Mouse (Mus musculus): ENCODE data around the gene Lif.

GRCm38 (mm10) chr11:4261969-4262368, 4.6 kb downstream of the Lif start:
- TF ChIP-seq CTCF (IDR thresholded peaks at IDR 0.05; ENCODE audit: low read depth, low read length) (no peak), GATA1 (IDR thresholded peaks at IDR 0.05; ENCODE audit: borderline replicate concordance, low read length) (no peak)
